Mouse (Mus musculus) kidney, postnatal 25 days (tissue): Measurements from ENCODE around the gene Rhov.

Experiments
- DNase-seq, 2 experiments: peaks; one replicate each; pipeline ENCODE4 v3.0.0; 2021; ENCODE audit warnings: mixed read lengths in 2 of 2

Rhov gene

GRCm38 (mm10) chr2:119237210-119237870 lies 33.7 kb downstream of the Rhov start, which contains the start of gene Spint1:
Gene Spint1, plus strand, starts transcription at chr2:119237362.
- DNase-seq: peak; percentile 77 to 91

- DNase-seq: peak in 1 of 2 experiments; percentile 38
Measured at GRCm38 (mm10) chr2:119236682-119237209, 34.3 kb downstream of the Rhov start.

GRCm38 (mm10) chr2:119229775-119230704 lies 41.0 kb downstream of the Rhov start, which contains the start of gene Ppp1r14d:
Gene Ppp1r14d, minus strand, starts transcription at chr2:119229906.
- DNase-seq: peak; percentile 60 to 71
